Mouse (Mus musculus) ovary, postnatal 10 days (tissue): ENCODE measurements around the gene Catsper4.
A peak's percentile ranks its signal among the peaks of the same experiment; 100 is the strongest.

ENCODE experiments used
- DNase-seq: peaks from one replicate; pipeline ENCODE4 v3.0.0; 2022; ENCODE audit warnings: low spot score

Catsper4 gene

DNA sequence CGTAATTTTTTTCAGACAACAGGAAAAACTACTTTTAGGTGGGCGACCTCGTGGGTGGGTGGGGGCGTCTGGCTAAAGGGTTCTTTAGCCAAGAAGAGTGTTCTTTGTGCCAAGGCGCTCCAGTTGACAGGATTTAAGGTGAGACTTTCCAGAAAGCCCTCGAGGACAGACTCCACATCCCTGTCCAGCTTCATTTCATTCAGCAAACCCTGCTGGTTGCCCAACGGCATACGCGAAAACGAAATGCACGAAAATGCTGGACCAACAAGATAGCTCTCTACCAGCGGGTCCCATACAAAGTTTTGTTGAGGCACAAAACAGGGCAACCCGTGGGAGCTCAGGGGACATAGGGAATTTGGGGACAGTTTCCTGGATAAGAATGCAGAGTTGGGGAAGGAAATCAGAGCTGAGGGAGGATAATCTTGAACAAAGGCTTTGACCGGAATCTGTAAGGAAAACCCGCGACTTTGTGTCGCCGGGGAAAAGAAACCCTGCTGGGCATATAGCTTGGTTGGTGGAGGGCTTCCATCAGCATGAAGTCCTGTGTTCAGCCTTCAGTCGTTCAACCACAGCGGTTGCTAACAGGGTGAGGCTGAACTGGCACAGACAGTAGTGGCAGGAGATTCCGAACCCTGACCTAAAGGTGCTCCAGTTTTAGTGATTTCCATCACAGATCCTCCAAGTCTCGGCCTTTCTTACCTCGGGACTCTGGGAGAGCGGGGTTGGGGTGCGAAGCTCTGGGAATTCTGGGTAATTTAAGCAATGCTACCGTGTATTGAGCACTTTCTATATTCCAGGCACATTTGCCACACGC is 23.1 kb upstream of the Catsper4 start:
- DNase-seq: no peak

DNA sequence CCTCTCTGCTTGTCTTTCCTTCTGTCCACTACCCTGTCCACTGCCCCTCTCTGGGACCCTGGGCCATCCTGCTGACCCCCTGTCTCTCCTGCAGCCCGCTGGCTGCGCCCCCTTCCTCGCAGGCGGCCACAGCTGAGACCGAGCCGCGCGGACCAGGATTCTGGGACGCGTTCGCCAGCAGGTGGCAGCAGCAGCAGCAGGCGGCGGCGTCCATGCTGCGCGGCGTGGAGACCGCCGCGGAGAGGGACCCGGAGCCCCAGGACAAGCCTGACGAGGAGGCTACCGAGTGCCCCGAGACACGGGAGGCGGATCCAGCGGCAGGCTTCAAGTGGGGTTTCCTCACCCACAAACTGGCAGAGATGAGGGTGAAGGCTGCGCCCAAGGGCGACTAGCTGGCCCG is 22.5 kb upstream of the Catsper4 start:
- peak; percentile 57 for DNase-seq

GRCm38 (mm10) chr4:134246719-134247258 is 19.6 kb upstream of the Catsper4 start, which contains the start of gene Gm30191:
Gm30191 (plus strand) TSS chr4:134246935.
- no peak for DNase-seq

DNA sequence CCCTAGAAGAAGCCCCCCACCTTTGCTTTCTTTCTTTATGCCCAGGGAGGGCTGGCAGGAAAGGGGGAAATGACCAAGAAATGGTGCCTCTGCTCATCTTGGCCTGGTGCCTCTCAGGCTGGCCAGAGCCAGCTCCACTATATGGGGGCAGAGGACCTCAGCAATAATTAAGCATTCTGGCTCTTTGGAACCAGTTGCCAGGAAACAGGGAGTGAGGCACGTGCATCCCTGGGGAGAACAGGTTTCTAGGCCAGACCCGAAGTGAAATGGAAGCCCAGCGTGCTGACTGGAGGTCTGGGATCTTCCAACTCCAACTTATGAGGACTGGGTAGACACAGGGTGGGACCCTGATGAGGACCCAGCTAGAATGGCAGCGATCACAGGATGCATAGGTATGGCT is 19.1 kb upstream of the Catsper4 start:
- DNase-seq: no peak

DNA sequence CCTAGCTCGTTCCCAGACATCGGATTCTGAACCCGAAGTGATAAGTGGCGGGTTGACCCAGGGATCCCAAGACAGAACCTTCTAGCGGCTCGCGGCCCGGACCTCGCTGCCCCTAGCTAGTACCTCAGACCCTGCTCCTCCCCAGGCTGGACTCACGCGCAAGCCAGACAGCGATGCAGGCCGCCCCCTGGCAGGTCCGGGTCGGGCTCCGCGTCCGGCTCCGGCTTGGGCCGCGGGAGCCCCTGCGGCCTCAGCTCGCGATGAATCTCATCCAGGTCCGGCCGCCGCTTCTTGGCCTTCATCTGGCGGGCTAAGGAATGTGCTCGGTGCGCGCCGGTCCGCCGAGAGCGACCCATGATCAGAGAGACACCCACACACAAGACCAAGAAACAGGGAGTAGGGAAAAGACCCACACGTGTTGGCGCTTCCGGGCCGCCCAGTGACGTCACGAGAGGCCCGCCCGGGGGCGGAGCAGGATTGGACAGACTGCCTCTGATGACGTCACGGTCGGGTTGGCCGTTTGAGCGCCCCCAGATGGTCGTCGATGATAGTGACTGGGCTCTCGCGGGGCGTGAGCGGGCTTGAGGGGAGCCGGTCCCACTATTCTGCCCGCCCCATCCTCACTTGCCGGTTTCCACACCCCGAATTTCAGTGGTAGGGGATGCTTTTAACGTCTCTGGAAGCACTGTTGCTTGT is 18.1 kb upstream of the Catsper4 start, which contains the start of gene Zfp593:
Gene Zfp593, minus strand, starts transcription at position 445 of the 696 bp plus-strand sequence.
- DNase-seq: peak; percentile 85

- DNase-seq: no peak
Measured at GRCm38 (mm10) chr4:134243516-134244250, 16.5 kb upstream of the Catsper4 start, which contains the start of gene E130218I03Rik. E130218I03Rik (plus strand) TSS chr4:134243662.

DNA sequence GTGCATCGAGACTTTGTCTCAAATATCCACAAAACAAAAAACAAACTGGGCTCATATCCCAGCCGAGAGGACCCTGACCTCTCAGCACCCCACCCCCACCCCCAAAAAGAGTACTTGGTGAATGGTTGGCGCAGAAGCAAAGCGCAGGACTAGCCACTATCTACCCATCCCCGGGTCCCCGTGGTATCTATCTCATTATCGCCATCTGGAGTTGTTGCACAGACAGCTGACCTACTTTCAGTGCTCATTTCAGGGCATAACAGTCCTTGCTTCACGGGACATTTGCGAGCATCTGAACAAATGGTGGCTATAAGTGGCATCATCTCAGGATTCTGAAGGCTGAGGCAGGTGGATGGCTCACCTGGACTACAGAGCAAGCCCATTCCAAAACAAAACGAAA is 11.5 kb upstream of the Catsper4 start:
- no peak for DNase-seq

DNA sequence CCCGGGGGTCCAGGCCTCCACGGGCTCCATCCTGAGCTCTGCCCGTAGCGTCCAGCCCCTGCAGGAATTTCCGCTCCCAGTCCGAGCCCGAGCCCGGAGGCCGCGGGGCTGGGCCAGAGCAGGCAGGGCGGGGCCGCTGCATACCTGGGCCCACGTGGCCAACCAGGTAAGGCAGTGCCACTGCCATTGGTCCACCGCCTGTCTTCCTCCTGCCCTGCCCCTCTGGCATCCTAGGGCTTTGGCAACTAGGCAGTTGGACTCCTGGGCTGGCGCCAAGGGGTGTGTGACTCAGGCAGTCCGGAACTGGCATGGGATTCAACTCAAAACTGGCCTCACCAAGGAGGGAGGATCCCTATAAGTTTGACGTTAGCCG is 11.1 kb upstream of the Catsper4 start, which contains the start of gene Cnksr1:
Gene Cnksr1, minus strand, starts transcription at position 121 of the 373 bp plus-strand sequence.
- peak; percentile 62 for DNase-seq

DNA sequence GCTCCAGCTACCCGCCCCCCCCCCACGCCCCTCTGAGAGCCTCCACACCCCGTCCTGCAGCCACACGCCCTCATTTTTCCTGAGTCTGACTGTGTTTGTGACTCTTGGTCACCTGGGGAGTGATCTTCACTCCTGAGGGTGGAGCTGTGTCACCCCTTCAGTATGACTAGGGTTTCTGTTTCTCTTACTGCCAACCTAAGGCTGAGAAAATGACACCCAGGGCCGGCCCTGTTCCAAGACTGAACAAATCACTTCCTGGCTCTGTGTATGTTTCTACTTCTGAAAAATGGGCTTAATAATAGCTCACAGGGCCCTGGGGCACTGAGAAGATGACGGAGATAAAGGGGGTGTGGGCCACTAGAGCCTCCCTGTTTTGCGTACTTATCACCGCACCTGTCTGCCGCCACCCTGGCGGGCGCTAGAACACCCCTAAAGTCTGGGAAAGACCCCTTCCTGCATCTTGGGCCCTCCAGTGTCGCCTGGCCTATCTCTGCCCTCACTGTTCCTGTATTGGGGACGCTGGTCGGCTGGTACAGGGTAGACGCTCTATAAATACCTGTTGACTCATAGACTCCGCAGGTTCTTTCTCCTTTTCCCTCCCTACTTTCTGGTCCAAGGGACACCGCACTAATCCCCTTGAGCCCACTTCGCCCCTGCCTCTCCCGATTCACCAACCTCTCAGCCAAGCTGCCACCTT is 10.5 kb upstream of the Catsper4 start:
- no peak for DNase-seq

- no peak for DNase-seq
Measured at GRCm38 (mm10) chr4:134234876-134235275, 7.7 kb upstream of the Catsper4 start.

- no peak for DNase-seq
Measured at GRCm38 (mm10) chr4:134230431-134230830, 3.2 kb upstream of the Catsper4 start.

- DNase-seq: no peak
Measured at GRCm38 (mm10) chr4:134222793-134223600, 4.2 kb downstream of the Catsper4 start.

- DNase-seq: no peak
Measured at GRCm38 (mm10) chr4:134206488-134207053, 20.6 kb downstream of the Catsper4 start.

DNA sequence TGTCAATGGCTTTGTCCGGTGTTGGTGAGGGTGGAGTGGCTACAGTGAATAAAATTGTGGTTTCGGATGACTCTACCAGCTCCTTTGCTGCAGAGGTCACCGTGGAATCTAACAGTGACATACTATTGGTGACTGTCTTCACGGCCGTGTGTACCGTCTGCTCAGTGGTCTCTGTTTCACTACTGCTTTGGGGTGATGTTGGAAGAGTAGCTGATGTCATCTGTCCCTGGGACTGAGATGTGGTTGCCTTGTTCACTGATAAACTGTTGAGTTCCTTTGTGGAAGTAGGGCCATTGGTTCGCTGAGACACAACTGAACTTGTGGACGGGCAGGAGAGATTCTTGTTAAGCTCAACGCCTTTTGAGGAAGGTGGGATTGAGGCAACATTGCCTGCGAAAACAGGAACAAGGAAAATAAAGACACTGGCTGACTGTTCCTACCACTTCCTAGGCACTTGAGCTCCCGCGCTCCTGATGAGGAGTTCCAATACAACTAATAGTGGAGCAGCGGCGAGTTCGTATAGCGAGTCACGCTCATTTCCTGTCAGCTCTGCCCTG is 23.8 kb downstream of the Catsper4 start:
- DNase-seq: no peak

GRCm38 (mm10) chr4:134202904-134203303 is 24.3 kb downstream of the Catsper4 start, which contains the start of gene Gm7534:
Gm7534 (minus strand) TSS chr4:134203004.
- no peak for DNase-seq

DNA sequence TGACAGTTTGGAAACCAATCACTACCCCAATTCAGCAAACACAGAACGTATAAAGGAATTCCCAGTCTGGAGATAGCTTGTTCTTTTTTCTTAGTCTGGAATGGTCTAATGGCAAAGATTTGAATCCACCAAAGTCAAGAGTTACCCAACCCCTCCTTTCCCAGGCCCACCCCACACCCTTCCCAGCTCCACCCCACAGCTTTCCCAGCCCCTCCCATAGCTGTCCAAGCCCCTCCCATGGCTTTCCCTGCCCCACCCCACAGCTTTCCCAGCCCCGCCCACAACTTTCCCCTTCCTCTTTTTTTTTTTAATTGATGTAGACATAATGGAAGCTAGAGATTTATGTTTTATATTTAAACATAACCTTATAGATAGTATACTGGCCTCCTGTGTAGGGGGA is 27.8 kb downstream of the Catsper4 start:
- no peak for DNase-seq

DNA sequence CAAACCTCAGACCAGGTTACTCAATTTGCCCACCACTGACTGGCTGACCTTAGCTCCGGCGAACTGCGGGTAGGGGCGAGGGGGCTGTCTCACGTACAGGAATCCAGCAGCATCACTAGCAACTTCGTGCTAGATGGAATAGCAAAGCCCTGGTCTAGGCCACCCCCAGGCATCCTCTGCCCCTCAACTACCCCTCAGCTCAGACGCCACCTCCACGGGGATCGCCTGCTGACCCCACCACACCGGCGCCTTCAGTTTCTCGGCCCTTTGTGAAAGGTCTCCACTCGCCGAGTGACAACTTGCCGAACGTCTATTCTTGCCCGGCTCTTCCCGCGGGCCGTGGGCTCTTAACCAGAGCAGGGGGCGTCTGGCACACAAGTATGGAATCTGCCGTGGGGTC is 40.9 kb downstream of the Catsper4 start:
- DNase-seq: peak; percentile 3

- DNase-seq: no peak
Measured at GRCm38 (mm10) chr4:134185569-134185968, 41.6 kb downstream of the Catsper4 start.

DNA sequence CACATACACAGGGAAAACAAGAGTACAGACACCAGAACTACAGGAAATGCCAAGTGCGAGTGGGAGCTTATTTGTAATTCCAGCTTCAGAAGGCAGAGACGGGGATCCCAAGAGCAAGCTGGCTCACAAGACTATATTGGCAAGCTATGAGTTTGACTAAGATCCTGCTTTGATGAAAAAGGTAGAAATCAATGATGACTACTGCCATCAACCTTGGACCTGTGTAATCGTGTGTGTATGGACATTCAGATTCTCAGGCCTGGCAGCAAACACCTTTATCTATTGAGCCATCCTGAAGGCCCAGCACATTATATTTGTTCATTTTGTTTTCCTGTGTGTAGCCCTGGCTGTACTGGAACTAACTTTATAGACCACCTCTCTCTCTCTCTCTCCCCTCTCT is 43.5 kb downstream of the Catsper4 start:
- DNase-seq: no peak

DNA sequence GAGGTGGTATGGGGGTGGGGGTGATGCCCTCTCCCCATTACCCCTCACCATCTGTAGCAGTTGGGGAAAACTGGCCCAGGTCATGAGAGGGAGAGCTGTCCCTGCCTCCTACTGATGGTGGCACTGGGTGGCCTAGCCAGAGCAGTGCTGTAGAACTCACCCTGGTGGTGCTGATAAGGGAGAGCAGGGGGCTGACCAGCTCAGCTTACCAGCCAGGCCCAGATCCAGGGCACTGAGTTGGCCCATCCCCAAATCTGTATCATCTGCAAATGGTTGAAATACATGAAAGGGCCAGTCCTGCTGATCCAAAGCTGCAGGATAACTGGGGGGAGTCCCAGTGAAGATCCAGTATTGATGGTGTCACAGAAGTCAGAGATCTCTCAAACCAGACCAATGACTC is 45.4 kb downstream of the Catsper4 start:
- no peak for DNase-seq
